Mouse (Mus musculus): ENCODE data around the gene Smim14.

DNA sequence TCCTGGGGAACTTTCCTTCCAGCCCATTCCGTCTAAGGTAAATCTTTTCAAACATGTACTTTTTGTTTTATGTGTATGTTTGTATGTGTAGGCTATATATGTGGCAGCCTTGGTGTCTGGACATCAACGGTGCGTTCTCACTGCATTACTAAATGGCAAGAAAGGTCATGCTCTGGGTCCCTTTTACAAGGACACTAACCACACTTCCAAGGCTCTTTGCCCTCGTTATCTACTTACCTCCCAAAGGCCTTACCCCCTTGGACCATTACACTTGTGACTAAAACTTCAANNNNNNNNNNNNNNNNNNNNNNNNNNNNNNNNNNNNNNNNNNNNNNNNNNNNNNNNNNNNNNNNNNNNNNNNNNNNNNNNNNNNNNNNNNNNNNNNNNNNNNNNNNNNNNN, 54.0 kb downstream of the Smim14 start:
- no peak for TF ChIP-seq GATA1 (IDR thresholded peaks at IDR 0.05; ENCODE audit: borderline replicate concordance, low read length)
- TF ChIP-seq CTCF (IDR thresholded peaks at IDR 0.05; ENCODE audit: low read depth, low read length): no peak
